Mouse (Mus musculus) adrenal gland, postnatal 36 days (tissue): ENCODE data around the gene Insr. TPM values are rescaled to one million over a fixed set of nuclear protein-coding genes. Genes with fewer than 3 reads are reported as not detected.
"Not testable (repeated sequence)": the region's sequence is repeated elsewhere in the genome, so short reads cannot be mapped to it uniquely, and the experiment has no call there.

Experiments
- DNase-seq, 2 experiments: peaks; one replicate each; pipeline ENCODE4 v3.0.0; 2021; ENCODE audit warnings: mixed read lengths in 1 of 2
- long read RNA-seq, 2 experiments: library from polyadenylated mRNA; stranded (forward); transcript quantifications; one replicate each; pipeline ENCODE4 v2.0.0; 2021; ENCODE audit warnings: borderline sequencing depth in 2 of 2
- total RNA-seq, 2 experiments: library from RNA; stranded (reverse); gene quantifications; 2 replicates each; pipeline ENCODE4 v1.2.3; 2021

Gene Insr
- total RNA-seq = 100 to 1,000 TPM; 134 to 182 TPM
- long read RNA-seq, experiment 1, partial matches to known transcripts = 1 of 15 reads
- long read RNA-seq, experiment 1, other reads (novel, unspliced or antisense) = 14 of 15 reads
- long read RNA-seq, experiment 2, partial matches to known transcripts = 0 of 1 reads
- long read RNA-seq, experiment 2, other reads (novel, unspliced or antisense) = 1 of 1 reads

DNA sequence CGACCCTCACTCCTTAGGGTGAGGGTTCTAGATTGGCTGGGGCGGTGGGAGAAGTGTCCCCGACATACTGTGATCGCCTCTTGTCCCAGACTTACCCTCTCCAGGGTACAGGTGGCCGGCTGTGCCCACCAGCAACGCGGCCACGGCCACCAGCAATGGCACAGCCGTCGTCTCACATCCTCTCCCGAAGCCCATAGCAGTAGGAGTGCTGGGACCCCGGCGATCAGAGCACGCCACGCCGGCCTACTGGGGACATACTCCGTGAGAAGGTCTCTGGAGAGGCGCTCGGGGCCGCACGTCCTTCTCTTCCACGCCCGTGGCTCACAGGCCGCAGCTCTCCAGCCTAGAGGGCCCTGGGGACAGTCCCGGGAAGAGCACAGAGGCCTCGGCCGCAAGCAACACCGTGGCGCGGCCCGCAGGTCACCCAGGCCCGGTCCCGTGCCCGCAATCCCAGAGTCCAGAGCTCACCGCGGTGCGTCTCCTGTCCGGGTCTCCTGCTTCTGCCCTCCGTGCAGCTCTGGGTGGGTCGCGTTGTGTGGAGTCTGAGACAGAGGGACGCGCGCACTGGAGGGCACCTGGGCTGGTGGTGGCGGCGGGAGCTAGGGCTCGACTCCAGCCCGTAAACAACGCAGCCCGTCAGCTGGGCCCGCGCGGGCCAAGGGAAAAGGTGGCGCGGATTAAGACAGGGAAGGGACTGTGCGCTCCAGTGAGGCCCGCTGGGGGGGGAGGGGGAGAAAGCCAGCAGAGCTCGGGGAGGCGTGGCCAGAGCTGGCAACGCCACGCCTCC is at the start of gene Insr:
Insr (minus strand) TSS at position 684 of the 787 bp plus-strand sequence.
- peak; percentile 97 to 98 for DNase-seq

GRCm38 (mm10) chr8:3327538-3328245 is 48.3 kb upstream of the Insr start:
- DNase-seq = peak; percentile 57 to 66

- no peak for DNase-seq
Observed at GRCm38 (mm10) chr8:3327056-3327455, 47.6 kb upstream of the Insr start.

GRCm38 (mm10) chr8:3324253-3324652 is 44.8 kb upstream of the Insr start:
- peak; percentile 21 to 23 for DNase-seq

- DNase-seq = not testable (repeated sequence)
Observed at GRCm38 (mm10) chr8:3319267-3319666, 39.9 kb upstream of the Insr start.

GRCm38 (mm10) chr8:3316585-3316984 is 37.2 kb upstream of the Insr start:
- no peak for DNase-seq

DNA sequence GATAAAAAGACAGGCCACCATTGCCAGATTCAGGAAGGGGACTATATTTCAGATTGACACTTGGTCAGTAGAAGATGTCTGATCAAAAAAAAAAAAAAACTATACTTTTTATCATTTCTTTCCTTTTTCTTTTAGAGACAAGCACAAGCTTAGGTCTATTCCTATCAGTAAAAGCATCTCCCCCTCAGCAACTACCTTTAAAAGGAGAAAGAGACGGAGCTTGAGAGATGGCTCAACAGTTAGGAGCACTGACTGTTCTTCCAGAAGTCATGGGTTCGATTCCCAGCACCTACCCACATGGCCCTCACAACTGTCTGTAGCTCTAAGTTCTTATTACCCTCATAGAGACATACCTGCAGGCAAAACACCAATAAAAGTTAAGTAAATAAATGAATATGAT is 34.9 kb upstream of the Insr start:
- no peak for DNase-seq

GRCm38 (mm10) chr8:3313843-3314242 is 34.4 kb upstream of the Insr start:
- DNase-seq = peak in 1 of 2 experiments; percentile 21

DNA sequence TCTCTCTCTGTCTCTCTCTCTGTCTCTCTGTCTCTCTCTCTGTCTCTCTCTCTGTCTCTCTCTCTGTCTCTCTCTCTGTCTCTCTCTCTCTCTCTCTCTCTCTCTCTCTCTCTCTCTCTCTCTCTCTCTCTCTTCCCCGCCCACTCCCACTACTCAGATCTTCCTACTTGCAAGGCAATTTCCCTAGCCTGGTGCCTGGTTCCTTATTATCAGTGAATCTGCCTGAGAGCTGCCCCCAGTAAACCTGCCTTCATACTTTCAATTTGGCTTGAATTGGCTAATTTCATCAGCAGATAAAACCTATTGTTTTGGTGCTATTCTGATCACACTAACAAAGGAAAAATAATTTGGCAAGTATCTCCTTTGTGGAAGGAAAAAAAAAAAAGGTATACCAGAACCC is 34.0 kb upstream of the Insr start:
- not testable (repeated sequence) for DNase-seq

- DNase-seq = peak; percentile 43 to 46
Observed at GRCm38 (mm10) chr8:3311482-3311881, 32.1 kb upstream of the Insr start.

- no peak for DNase-seq
Observed at GRCm38 (mm10) chr8:3309636-3310035, 30.2 kb upstream of the Insr start.

- not testable (repeated sequence) for DNase-seq
Observed at GRCm38 (mm10) chr8:3308205-3308800, 28.9 kb upstream of the Insr start.

DNA sequence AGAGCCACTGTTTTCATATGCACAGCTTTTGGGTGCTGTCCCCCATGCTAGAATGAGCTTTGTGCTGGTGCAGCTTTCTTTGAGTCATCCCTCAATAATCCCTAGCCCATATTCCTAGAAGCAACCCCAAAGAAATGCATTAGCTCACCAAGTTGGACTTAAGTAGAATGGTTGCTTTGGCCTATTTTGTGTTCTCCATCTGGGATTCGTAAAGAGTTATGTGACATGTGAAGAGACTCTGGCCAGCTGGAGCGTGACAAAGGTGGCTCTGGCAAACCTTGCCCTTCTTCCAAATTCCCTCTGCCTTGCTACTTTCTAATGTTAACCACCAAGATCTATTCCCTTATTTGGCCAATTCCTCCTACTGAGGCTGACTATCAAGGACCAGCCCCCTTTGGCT is 22.7 kb upstream of the Insr start:
- no peak for DNase-seq

- no peak for DNase-seq
Observed at GRCm38 (mm10) chr8:3299322-3299721, 19.9 kb upstream of the Insr start.

DNA sequence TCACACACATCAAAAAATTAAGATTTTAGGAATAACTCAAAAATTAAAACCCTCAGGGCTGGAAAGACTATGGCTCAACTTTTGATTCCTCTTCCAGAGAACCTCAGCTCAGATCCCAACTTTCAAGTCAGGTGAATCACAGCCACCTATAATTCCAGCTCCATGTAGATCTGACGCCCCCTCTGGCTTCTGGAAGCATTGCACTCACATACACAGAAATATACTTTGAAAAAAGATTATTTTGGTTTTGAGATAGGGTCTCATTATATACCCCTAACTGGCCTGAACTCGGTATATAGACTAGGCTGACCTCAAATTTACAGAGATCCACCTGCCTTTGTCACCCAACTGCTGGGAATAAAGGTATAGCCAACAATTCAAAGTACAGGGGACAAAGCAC is 6.4 kb upstream of the Insr start:
- no peak for DNase-seq

DNA sequence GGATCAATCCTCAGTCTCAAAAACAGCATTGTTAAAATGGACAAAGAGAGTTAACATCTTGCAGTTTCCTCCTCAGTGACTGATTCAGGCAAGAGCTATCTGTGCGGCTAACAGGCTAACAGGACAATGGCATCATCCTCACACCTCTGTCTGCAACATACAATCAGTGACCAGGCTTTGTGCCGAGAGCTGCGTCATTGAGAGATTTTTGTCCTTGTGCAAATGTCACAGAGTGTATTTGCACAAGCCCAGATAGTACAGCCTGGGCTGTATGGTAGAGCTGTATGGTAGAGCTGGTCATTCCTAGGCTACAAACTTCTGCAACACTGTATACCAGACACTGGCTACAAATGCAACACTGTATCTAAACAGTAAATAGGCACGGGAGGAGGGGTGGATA is 5.2 kb upstream of the Insr start:
- DNase-seq = peak; percentile 59 to 74

DNA sequence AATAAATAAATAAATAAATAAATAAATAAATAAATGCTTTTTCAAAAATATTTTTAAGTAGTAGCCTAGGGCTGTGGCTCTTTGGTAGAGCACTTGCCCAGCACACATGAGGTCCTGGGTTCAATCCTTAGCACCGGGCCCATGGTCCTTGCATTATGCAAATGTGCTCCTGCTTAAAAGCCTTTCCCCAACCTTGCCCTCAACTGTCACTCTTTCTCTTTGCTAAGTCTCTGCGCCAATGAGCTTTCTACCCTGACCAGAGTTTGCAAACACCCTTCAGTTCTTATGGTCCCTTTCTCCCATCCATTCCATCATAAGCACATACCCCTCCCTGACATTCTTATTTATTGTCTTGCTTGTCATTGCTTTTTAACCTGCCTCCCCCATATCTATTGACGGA is 1.9 kb upstream of the Insr start:
- DNase-seq = no peak

- DNase-seq = peak; percentile 39 to 48
Observed at GRCm38 (mm10) chr8:3280266-3280910, 971 bp upstream of the Insr start.

DNA sequence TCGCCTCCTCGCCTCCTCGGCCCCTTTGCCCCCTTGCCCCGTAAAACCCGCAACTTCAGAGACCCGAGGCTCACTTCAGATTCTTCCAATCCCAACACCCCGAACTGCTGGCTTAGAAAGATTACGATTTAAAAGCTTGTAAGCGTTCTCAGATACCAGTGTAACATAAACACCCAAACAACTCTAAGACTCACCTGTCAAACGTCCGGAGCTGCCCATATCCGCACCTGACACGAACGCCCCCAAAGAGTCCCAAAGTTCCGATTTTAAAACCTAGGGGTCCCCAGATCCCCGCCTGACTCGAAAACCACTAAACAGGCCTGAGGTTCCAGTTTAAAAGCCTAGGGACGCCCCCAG is 282 bp upstream of the Insr start:
- no peak for DNase-seq

DNA sequence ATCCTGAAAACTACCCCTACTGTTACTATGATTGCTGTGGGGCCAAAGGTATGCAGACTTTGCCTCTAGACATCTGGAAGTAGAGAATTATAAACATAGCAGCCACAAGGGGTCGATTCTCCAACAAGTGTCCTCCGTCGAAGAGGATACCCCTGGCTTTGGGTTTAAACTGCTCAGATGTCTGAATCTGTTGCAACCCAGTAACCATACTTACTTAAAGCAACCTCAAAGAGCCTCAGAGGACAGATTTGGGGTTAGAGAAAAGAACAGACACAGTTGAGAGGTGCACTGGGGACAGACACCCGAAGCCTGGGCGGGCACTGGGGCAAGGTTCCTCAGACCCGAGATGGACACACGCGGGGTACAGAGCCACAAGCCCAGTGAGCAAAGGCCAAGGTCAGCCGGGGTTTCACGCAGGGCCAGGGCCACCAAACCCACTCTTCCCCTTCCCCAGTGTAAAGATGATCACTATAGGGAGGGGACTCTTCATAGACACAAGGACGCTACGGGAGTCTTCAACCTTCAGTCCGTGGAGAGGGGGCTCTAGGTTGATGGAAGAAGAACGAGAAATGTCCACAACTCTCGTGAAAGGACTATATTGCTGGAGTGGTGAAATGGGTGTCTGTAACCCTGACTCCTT is 1.1 kb downstream of the Insr start:
- peak; percentile 50 to 53 for DNase-seq

- no peak for DNase-seq
Observed at GRCm38 (mm10) chr8:3277266-3277665, 2.2 kb downstream of the Insr start.

- peak in 1 of 2 experiments; percentile 30 for DNase-seq
Observed at GRCm38 (mm10) chr8:3276009-3276408, 3.4 kb downstream of the Insr start.
